Mouse (Mus musculus) bone marrow, adult 2 months (tissue): Measurements from ENCODE around the gene Gm17655. TPM values are rescaled to one million over a fixed set of nuclear protein-coding genes. Genes with fewer than 3 reads are reported as not detected.
"Not testable (repeated sequence)": the region's sequence is repeated elsewhere in the genome, so short reads cannot be mapped to it uniquely, and the experiment has no call there.

Experiments
- H3K27ac ChIP-seq: fragments of 200-500 bp; 2 replicates; pipeline ENCODE4 v1.5.1; 2012; ENCODE audit warnings: low read depth, mild to moderate bottlenecking, control low read depth, inconsistent platforms, low read length; ENCODE audit not compliant: control insufficient read depth, poor library complexity, insufficient read depth
- H3K4me1 ChIP-seq: fragments of 200-500 bp; 2 replicates; pipeline ENCODE4 v1.6.1; 2011; ENCODE audit warnings: low read length; ENCODE audit not compliant: control insufficient read depth, insufficient read depth
- H3K4me3 ChIP-seq: fragments of 200-500 bp; replicated peaks from 2 replicates; pipeline ENCODE3; 2011; ENCODE audit warnings: mild to moderate bottlenecking, low read depth, low read length, control low read depth; ENCODE audit not compliant: control insufficient read depth
- CTCF ChIP-seq: fragments of 200-500 bp; IDR thresholded peaks from 2 replicates; pipeline ENCODE4 v1.5.1; 2011; ENCODE audit warnings: low read length, control low read depth; ENCODE audit not compliant: control insufficient read depth, insufficient read depth
- POLR2A ChIP-seq: fragments of 200-500 bp; IDR thresholded peaks from 2 replicates; pipeline ENCODE4 v1.6.1; 2011; ENCODE audit warnings: low read depth, mild to moderate bottlenecking, control low read depth, low read length, borderline replicate concordance; ENCODE audit not compliant: control insufficient read depth
- WGBS: fragments of 180-500 bp; shearing (Covaris S2); methylation state at CpG from one replicate; pipeline ENCODE4 v1.1.7; 2018; 5-methylcytosine and 5-hydroxymethylcytosine counted together
- polyA plus RNA-seq: library from polyadenylated mRNA; stranded (reverse); fragments of >200 nt; gene quantifications from 2 replicates; pipeline ENCODE4 v1.2.4, GENCODE M21; 2011; ENCODE audit warnings: low replicate concordance; ENCODE audit not compliant: missing spikeins, insufficient read depth, insufficient read length

Gene Gm17655
- polyA plus RNA-seq, 1 experiment: not detected

GRCm38 (mm10) chr5:110094030-110094846 lies 21.9 kb upstream of the Gm17655 start, which contains the start of gene Gm35315:
Gene Gm35315 (minus strand): TSS chr5:110094420.
- Histone ChIP-seq H3K4me1 (no peaks in the 10 kb centered on the region; the same call in 1 of the 2 replicates), H3K27ac (peak within 1 kb of the TSS; percentile 71), H3K4me3 (peak within 1 kb of the TSS; percentile 68)
- no peak for TF ChIP-seq CTCF
- TF ChIP-seq POLR2A: no peak
- 1% methylated on average over 25 of the region's 25 CpGs for WGBS

DNA sequence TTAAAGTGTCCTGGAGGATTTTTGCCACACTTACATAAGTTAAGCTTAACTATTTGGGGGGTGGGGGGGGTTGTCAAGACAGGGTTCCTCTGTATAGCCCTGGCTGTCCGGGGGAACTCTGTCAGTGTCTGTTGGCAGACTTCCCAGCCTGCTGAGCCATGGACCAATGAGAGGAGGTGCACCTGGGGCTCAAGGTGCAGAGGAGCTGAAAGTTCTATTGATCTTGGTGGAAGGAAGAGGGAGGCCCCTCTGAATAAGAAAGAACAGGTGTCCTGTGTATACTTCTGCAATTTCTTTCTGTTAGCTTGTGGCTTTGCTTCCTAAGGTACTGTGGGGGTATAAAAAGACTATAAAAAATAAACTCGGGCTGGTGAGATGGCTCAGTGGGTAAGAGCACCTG lies 19.2 kb upstream of the Gm17655 start:
- Histone ChIP-seq H3K4me3 (no peak overlapping the region), H3K4me1 (no peaks in the 10 kb centered on the region; the same call in 1 of the 2 replicates), H3K27ac (no peak overlapping the region)
- 24% methylated on average over 2 of the region's 2 CpGs for WGBS
- TF ChIP-seq CTCF (no peak), POLR2A (no peak)

GRCm38 (mm10) chr5:110086161-110086866 lies 14.0 kb upstream of the Gm17655 start:
- H3K4me3 ChIP-seq: no peak overlapping the region
- WGBS: 85% methylated on average over 14 of the region's 14 CpGs
- no peak overlapping the region for H3K27ac ChIP-seq
- H3K4me1 ChIP-seq: no peaks in the 10 kb centered on the region
- TF ChIP-seq POLR2A (no peak), CTCF (no peak)

GRCm38 (mm10) chr5:110082961-110083360 lies 10.6 kb upstream of the Gm17655 start:
- 81% methylated on average over 4 of the region's 4 CpGs for WGBS
- Histone ChIP-seq H3K4me1 (no peaks in the 10 kb centered on the region), H3K27ac (no peak overlapping the region), H3K4me3 (no peak overlapping the region)
- no peak for TF ChIP-seq POLR2A
- no peak for TF ChIP-seq CTCF

DNA sequence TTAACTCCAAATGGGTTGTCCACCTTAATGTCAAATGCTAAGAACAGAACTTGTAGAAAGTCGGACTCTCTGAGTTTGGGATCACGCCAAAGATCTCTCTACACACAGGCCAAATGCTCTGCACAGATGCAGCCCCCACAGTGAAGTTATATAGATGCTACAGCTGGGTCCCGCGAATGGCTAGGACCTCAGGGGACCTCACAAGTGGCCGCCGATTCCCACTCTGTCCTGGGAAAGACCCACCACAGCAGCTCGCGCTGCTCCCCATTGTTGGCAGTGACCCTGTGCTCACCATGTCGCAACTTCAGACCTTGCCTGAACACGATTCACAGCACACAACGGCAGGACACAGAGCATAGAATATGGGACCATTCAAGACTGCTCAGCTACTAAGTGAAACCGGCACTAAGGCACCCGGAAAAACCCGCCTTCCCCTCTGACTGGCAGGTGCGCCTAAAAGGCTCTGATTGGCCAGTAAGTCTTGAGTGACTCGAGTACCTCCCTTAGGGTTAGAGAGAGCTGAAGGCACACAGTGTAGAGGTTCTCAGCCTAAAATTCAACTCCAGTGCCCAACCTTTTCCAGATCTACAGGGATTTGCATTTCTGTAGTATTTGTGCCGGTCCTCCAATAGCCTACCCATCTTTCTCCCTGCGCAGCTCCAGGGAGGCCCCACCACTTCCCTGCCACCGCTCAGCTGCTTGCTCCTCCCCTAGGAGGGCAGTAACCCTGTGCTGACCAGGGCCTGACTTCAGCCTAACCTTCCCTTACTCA lies 14.5 kb downstream of the Gm17655 start:
- peak overlapping the region; percentile 78 for H3K4me3 ChIP-seq
- 2% methylated on average over 19 of the region's 19 CpGs for WGBS
- TF ChIP-seq POLR2A (no peak), CTCF (no peak)
- H3K4me1 ChIP-seq: no peaks in the 10 kb centered on the region
- peak overlapping the region; percentile 46; the same call in 1 of the 2 replicates for H3K27ac ChIP-seq

DNA sequence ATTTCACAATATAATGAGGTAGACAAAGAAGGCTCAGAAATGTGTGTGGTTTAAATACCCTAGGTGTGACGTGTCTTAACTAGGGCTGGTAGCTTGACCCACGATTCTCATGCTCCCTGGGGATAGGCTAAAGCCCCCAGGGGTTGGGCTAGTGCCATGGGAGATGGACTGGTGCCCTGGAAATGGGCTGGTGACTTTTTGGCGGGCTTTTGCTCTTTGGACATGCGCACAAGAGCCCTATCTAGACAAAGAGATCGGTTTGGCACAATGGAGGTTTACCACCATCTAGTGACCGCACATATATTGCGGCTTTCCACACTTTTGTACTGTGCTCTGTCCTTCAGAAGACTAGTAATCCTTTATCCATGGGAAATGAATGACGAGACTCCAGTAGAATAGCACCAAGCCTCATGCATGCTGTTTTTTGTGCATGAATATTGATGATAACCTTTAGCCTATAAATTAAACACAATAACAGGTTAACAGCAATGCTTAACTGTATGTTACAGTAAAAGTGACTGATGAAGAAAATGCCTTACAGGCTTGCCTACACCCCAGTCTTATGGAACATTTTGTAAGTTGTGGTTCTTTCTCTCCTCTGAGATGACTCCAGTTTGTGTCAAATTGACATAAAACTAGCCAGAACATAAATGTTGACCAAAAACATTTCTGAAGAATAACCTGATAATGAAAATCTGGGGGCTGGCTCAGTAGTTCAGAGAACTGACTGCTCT lies 48.5 kb downstream of the Gm17655 start:
- H3K27ac ChIP-seq, H3K4me3 ChIP-seq, H3K4me1 ChIP-seq: not testable (repeated sequence)
- 34% methylated on average over 8 of the region's 8 CpGs for WGBS

DNA sequence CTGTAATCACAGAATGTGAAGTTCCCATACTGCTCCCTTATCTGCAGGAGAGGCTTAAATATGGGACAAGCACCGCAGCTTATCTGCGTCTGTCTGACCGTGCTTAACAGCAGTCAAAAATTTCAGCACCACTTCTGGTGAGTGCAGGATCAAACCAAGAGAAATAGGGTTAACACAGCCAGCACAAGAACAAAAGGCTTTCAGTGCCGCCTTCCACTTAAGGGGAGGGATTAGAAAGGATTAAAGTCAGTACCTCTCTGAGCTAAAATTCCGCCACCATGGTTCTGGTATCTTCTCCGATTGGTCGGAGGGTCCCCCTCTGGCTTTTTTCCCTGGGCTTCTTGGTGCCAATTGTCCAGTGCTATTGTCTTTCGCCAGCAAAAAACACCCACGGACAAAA lies 49.0 kb downstream of the Gm17655 start:
- H3K4me3 ChIP-seq: no peak overlapping the region
- TF ChIP-seq POLR2A: no peak
- no peak for TF ChIP-seq CTCF
- no peak overlapping the region for H3K27ac ChIP-seq
- H3K4me1 ChIP-seq: no peaks in the 10 kb centered on the region
- 50% methylated on average over 9 of the region's 9 CpGs for WGBS

DNA sequence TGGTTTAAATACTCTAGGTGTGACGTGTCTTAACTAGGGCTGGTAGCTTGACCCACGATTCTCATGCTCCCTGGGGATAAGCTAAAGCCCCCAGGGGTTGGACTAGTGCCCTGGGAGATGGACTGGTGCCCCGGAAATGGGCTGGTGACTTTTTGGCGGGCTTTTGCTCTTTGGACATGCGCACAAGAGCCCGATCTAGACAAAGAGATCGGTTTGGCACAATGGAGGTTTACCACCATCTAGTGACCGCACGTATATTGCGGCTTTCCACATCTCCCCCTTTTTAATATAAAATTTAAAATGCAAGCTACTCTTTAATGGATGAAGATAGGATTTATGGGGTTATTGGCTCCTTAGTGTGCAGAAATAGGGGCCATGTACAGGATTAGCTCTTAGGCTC lies 56.5 kb downstream of the Gm17655 start:
- H3K4me1 ChIP-seq, H3K4me3 ChIP-seq, H3K27ac ChIP-seq: not testable (repeated sequence)
- WGBS: 73% methylated on average over 10 of the region's 10 CpGs

Other genes with a start within 250 kb of the Gm17655 start
- gene Gm15446, start 149.1 kb downstream of the Gm17655 start, polyA plus RNA-seq: 1.2 TPM in 2 replicates
- gene Zfp932, start 76.0 kb downstream of the Gm17655 start, polyA plus RNA-seq: 6.3 and 11.5 TPM in 2 replicates
- gene Gm35315, start 21.9 kb upstream of the Gm17655 start, polyA plus RNA-seq: 0.45 TPM in 1 of 2 replicates, not detected in the other
- gene Plcxd1, start 27.5 kb upstream of the Gm17655 start, polyA plus RNA-seq: not detected in 2 replicates
- gene Gtpbp6, start 35.7 kb upstream of the Gm17655 start, polyA plus RNA-seq: 30.6 and 70.2 TPM in 2 replicates
- gene Zfp605, start 37.6 kb upstream of the Gm17655 start, polyA plus RNA-seq: 1.5 and 3.3 TPM in 2 replicates
- gene Chfr, start 63.3 kb upstream of the Gm17655 start, polyA plus RNA-seq: 26.9 and 42.5 TPM in 2 replicates
- 4.9 and 11.2 TPM in 2 replicates for gene Golga3, start 104.2 kb upstream of the Gm17655 start, polyA plus RNA-seq
- gene Ankle2, start 158.5 kb upstream of the Gm17655 start, polyA plus RNA-seq: 10.0 and 21.0 TPM in 2 replicates
- 12.9 and 24.3 TPM in 2 replicates for gene Pgam5, start 197.4 kb upstream of the Gm17655 start, polyA plus RNA-seq
- gene Pxmp2, start 213.7 kb upstream of the Gm17655 start, polyA plus RNA-seq: 7.9 and 33.1 TPM in 2 replicates
- gene Pole, start 213.8 kb upstream of the Gm17655 start, polyA plus RNA-seq: 39.8 and 57.3 TPM in 2 replicates